Mouse (Mus musculus) brain, adult 10 weeks (tissue): Measurements from ENCODE around the gene Pex11g. TPM values are rescaled to one million over a fixed set of nuclear protein-coding genes. Genes with fewer than 3 reads are reported as not detected.

ENCODE experiments used
- polyA plus RNA-seq: library from polyadenylated mRNA; stranded (reverse); fragments of 350-450 nt; fragmentation: Illumina TruSeq; extraction: RNeasy Lipid Tissue Mini Kit (QIAGEN cat#74804); gene quantifications from one replicate; pipeline ENCODE4 v1.2.3, GENCODE M21; 2015; ENCODE audit warnings: low read depth, low replicate concordance

Pex11g gene
- polyA plus RNA-seq = 1.0 TPM

GRCm38 (mm10) chr8:3467006-3467885 lies at the start of gene Pex11g:
Gene Pex11g, minus strand, starts transcription at chr8:3467680.

DNA sequence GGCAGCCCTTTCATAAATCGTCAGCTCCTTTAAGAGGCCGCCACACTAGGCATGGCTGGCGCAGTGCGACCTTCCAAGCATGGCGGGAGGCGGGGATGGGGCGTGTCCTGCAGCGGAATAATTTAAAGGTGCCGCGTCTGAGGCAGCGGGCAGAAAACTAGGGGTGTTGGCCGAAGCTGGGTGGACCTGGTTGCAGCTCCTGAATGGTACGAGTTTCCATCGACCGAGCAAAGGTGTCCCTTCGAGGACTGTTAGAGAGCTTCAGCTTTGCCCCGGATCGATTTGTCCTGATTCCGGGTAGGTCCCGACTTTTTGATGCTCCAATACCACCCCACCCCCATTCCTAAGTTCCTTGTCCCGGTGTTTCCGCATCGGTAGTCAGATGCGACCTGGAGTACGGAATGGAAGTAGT lies 47.8 kb upstream of the Pex11g start, which contains the start of gene Pnpla6:
Gene Pnpla6, plus strand, starts transcription at position 125 of the 412 bp plus-strand sequence.

GRCm38 (mm10) chr8:3500235-3501090 lies 33.0 kb upstream of the Pex11g start, which contains the start of gene Mcoln1:
Gene Mcoln1, plus strand, starts transcription at chr8:3500457.

DNA sequence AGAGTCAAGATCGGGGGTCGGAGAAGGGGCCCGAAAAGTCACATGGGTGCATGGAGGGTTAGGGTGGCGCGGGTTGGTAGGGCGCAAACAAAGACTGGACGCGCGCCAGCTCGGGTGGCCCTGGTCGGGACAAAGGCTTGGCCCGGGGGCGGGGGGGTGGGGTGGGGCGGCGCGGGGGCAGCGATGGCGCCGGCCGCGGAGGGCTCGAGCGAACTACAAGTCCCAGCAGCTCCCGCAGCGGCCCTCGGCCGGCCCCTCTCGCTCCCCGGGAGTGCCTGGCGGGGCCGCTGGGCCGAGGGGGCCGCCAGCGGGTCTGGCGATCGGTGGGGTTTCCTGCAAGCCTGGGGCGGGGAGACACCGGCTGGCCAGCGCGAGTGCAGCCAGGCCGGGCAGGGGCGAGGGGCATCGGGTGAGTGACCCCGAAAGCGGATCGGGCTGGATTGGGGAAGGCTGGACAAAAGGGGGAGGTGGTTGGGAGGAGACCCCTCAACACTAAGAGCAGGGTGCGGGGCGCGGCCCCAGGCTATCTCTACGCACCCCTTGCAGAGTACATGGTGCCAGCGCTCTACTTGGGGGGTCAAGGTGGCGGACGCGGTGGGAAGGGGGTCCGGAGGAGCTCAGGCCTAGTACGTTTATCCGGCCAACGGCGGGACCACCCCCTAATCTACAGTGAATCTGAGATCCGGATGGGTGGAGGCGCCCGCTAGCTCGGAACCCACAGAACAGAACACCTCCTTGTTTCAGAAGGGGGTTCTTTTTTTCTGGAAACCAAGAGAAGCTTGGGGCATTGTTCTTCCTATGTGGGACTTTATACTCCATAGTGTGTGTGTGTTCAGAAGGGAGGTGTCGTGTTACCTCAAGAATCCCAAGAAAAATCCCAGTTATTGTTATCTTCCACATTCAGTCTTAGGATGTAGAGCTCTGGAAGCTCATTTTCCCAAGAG lies 25.7 kb upstream of the Pex11g start, which contains the start of gene Zfp358:
Gene Zfp358, plus strand, starts transcription at position 238 of the 944 bp plus-strand sequence.

DNA sequence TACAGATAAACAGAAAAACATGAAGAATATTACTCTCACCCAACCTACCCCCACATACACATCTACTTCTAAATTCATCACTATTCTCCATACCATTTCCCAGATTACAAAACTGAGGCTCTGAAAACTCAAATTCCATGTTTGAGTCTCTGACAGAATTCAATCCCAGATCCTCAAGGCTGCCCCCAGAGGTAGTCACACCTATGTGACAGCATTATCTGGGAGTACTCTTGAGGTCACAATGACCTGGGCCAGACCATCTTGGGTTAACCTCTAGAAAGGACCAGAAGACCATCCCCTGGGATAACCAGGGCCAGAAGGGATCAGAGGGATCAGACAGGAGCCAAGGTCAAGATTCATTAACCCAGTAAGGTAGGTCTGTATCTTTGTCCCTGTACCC lies 3.1 kb upstream of the Pex11g start, which contains the start of gene Tex45:
Gene Tex45, plus strand, starts transcription at position 301 of the 400 bp plus-strand sequence.

Other genes starting within 250 kb of the Pex11g start
- 14.8 TPM for gene Insr, start 188.1 kb downstream of the Pex11g start, polyA plus RNA-seq
- gene A430078G23Rik, start 114.3 kb downstream of the Pex11g start, polyA plus RNA-seq = not detected
- 24.5 TPM for gene Arhgef18, start 74.7 kb downstream of the Pex11g start, polyA plus RNA-seq
- gene Tex45, start 3.2 kb upstream of the Pex11g start, polyA plus RNA-seq = not detected
- 24.3 TPM for gene Zfp358, start 25.5 kb upstream of the Pex11g start, polyA plus RNA-seq
- gene Mcoln1, start 32.8 kb upstream of the Pex11g start, polyA plus RNA-seq = 89.1 TPM
- gene Pnpla6, start 47.7 kb upstream of the Pex11g start, polyA plus RNA-seq = 48.2 TPM
- not detected for gene C330021F23Rik, start 100.3 kb upstream of the Pex11g start, polyA plus RNA-seq
- gene Camsap3, start 119.6 kb upstream of the Pex11g start, polyA plus RNA-seq = 25.7 TPM
- gene Xab2, start 153.6 kb upstream of the Pex11g start, polyA plus RNA-seq = 31.6 TPM
- gene Pet100, start 153.9 kb upstream of the Pex11g start, polyA plus RNA-seq = 90.1 TPM
- gene Pcp2, start 157.9 kb upstream of the Pex11g start, polyA plus RNA-seq = not detected
- 87.8 TPM for gene Stxbp2, start 163.3 kb upstream of the Pex11g start, polyA plus RNA-seq
- 1.5 TPM for gene Retn, start 188.1 kb upstream of the Pex11g start, polyA plus RNA-seq
- gene Mcemp1, start 198.1 kb upstream of the Pex11g start, polyA plus RNA-seq = 0.40 TPM
- 28.4 TPM for gene Fcor, start 204.7 kb upstream of the Pex11g start, polyA plus RNA-seq
- gene Trappc5, start 208.6 kb upstream of the Pex11g start, polyA plus RNA-seq = 33.1 TPM
- not detected for gene Fcer2a, start 226.5 kb upstream of the Pex11g start, polyA plus RNA-seq